ENCODE assay signal across 8 mouse cellular contexts in the genomic region with DNA sequence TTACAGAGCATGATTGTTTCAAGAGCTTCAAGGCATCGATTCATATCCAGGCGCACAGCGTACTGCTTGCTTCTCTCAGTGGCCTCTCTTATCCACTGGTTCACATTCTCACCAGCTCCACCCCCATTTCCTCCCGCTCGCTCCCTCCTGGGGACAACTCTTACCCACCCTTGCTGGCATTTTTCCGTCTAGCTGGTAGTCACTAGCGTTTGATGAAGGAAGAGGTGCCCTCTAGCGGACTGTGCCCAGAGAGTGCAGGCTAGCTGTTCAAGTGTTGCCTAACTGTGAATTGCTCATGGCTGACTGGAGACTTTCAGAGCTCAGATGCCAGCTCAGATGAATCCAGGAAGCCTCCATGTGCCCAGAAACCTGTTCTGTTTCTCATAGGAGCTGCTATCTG.
A peak's percentile ranks its signal among the peaks of the same experiment; 100 is the strongest.
DNase-seq lines count a peak whose midpoint lies in the region; ATAC-seq and TF ChIP-seq lines count a peak whose summit lies in the region.

No protein-coding gene starts in this region.

- no peak overlapping the region for H3K9ac ChIP-seq in forebrain, embryonic 14.5 days (ENCODE audit: low read length)

- intact Hi-C loops in heart, postnatal 14 days (cut with DNase I): loop anchor here (1.0 kb wide), 1 partner anchor 100 kb away; a partner anchor contains a TSS

- WGBS in forebrain, embryonic 14.5 days: 2% methylated on average over 8 of the region's 8 CpGs
- WGBS in lung, adult 2 months: 3% methylated on average over 8 of the region's 8 CpGs
- WGBS in olfactory bulb, adult 2 months: 1% methylated on average over 8 of the region's 8 CpGs

- ATAC-seq in forebrain, embryonic 14.5 days: peak; percentile 94

- no peaks in the 10 kb centered on the region for H3K9me3 ChIP-seq in E14TG2a.4 (ENCODE audit: low read length)
- no peaks in the 10 kb centered on the region for H3K9me3 ChIP-seq in forebrain, embryonic 14.5 days (replicated peaks; ENCODE audit: control insufficient read depth, low read length)

- no peak for TF ChIP-seq POLR2A in lung, adult 2 months (IDR thresholded peaks at IDR 0.05; ENCODE audit: borderline replicate concordance, extremely low read depth, low read depth, low read length)
- no peak for TF ChIP-seq POLR2A in olfactory bulb, adult 2 months (IDR thresholded peaks at IDR 0.05; ENCODE audit: insufficient read depth, low read depth, low read length)

- H3K27ac ChIP-seq in forebrain, embryonic 14.5 days (ENCODE audit: low read depth, low read length): no peak overlapping the region
- peak overlapping the region; percentile 65 for H3K27ac ChIP-seq in olfactory bulb, adult 2 months (ENCODE audit: insufficient read depth, low read depth, low read length)

- TF ChIP-seq CTCF in E14TG2a.4 (conservative IDR thresholded peaks at IDR 0.05; ENCODE audit: low read length): peak; percentile 48
- peak; percentile 84 for TF ChIP-seq CTCF in lung, adult 2 months (IDR thresholded peaks at IDR 0.05; ENCODE audit: insufficient read depth, low read length)
- TF ChIP-seq CTCF in olfactory bulb, adult 2 months (IDR thresholded peaks at IDR 0.05; ENCODE audit: insufficient read depth, low read depth, low read length): 0 out of 2 replicates have a peak, but pooled peaks have one; percentile 29

- H3K27me3 ChIP-seq in E14TG2a.4 (ENCODE audit: insufficient read depth, low read length): peaks cover 6% of the 10 kb centered on the region; the same call in 1 of the 2 replicates
- H3K27me3 ChIP-seq in forebrain, embryonic 14.5 days (replicated peaks; ENCODE audit: control insufficient read depth, insufficient read depth, low read length): no peaks in the 10 kb centered on the region

- no peaks in the 10 kb centered on the region for H3K36me3 ChIP-seq in E14TG2a.4 (ENCODE audit: insufficient read depth, low read length)
- no peaks in the 10 kb centered on the region for H3K36me3 ChIP-seq in forebrain, embryonic 14.5 days (ENCODE audit: control insufficient read depth, insufficient read depth, low read length)

- no peak overlapping the region for H3K4me3 ChIP-seq in E14TG2a.4 (replicated peaks; ENCODE audit: low read length)
- H3K4me3 ChIP-seq in forebrain, embryonic 14.5 days (ENCODE audit: low read depth, low read length): no peak overlapping the region
- no peak overlapping the region for H3K4me3 ChIP-seq in lung, adult 2 months (replicated peaks; ENCODE audit: extremely low read depth, low read depth, low read length)
- H3K4me3 ChIP-seq in olfactory bulb, adult 2 months (ENCODE audit: insufficient read depth, low read depth, low read length): no peak overlapping the region

- peak; percentile 88 for DNase-seq in c-Kit-positive CD71-positive TER-119-negative erythroid progenitor cells, embryonic 14.5 days (ENCODE audit: low read depth)
- DNase-seq in forebrain, embryonic 14.5 days (ENCODE audit: low spot score): peak; percentile 98
- DNase-seq in heart, postnatal 14 days: peak; percentile 48 to 70
- DNase-seq in layer of hippocampus, adult 18-20 months (ENCODE audit: low spot score in 2 of 2): peak; percentile 82 to 95
- peak; percentile 47 for DNase-seq in lung, adult 2 months
- peak; percentile 88 for DNase-seq in thymus, postnatal 14 days

- no peak overlapping the region for H3K4me2 ChIP-seq in forebrain, embryonic 14.5 days (ENCODE audit: low read length)

- peaks cover 24% of the 10 kb centered on the region for H3K4me1 ChIP-seq in E14TG2a.4 (replicated peaks; ENCODE audit: low read depth, low read length)
- H3K4me1 ChIP-seq in forebrain, embryonic 14.5 days (ENCODE audit: control insufficient read depth, insufficient read depth, low read length): peaks cover 6% of the 10 kb centered on the region; the same call in 1 of the 2 replicates
- no peaks in the 10 kb centered on the region for H3K4me1 ChIP-seq in lung, adult 2 months (ENCODE audit: control insufficient read depth, insufficient read depth, low read length)
- peaks cover 23% of the 10 kb centered on the region for H3K4me1 ChIP-seq in olfactory bulb, adult 2 months (ENCODE audit: control insufficient read depth, insufficient read depth, low read length)

Comparison
In these comparisons a context has a peak if more than half of its experiments do, and no peak if none do; other contexts are left out.
1. CTCF ChIP-seq: peak in every context shown above with its lines; median percentile 84 in lung, adult 2 months; 48 in E14TG2a.4; 29 in olfactory bulb, adult 2 months.
2. DNase-seq: peak in every context shown above with its lines; median percentile 98 in forebrain, embryonic 14.5 days; 88 in layer of hippocampus, adult 18-20 months; 88 in c-Kit-positive CD71-positive TER-119-negative erythroid progenitor cells, embryonic 14.5 days; 88 in thymus, postnatal 14 days; 59 in heart, postnatal 14 days; 47 in lung, adult 2 months.